Mouse (Mus musculus) megakaryocyte, embryonic 14.5 days (primary cell): ENCODE measurements around the gene Tubg1.

ENCODE experiments used
- FLI1 ChIP-seq: IDR thresholded peaks from 2 replicates; pipeline ENCODE4 v1.6.1; 2012; ENCODE audit warnings: low read length, inconsistent platforms, mixed read lengths
- GATA1 ChIP-seq: IDR thresholded peaks from 3 replicates; pipeline ENCODE4 v1.6.1; 2012; ENCODE audit warnings: mixed read lengths, low read length, inconsistent platforms, borderline replicate concordance

GRCm38 (mm10) chr11:101133037-101133436 lies 13.3 kb downstream of the Tubg1 start:
- TF ChIP-seq GATA1 (no peak), FLI1 (no peak)
